Mouse (Mus musculus): Measurements from ENCODE around the gene Henmt1. TPM values are rescaled to one million over a fixed set of nuclear protein-coding genes. Genes with fewer than 3 reads are reported as not detected.

Gene Henmt1
- polyA plus RNA-seq, 1 experiment = 0.03 TPM

DNA sequence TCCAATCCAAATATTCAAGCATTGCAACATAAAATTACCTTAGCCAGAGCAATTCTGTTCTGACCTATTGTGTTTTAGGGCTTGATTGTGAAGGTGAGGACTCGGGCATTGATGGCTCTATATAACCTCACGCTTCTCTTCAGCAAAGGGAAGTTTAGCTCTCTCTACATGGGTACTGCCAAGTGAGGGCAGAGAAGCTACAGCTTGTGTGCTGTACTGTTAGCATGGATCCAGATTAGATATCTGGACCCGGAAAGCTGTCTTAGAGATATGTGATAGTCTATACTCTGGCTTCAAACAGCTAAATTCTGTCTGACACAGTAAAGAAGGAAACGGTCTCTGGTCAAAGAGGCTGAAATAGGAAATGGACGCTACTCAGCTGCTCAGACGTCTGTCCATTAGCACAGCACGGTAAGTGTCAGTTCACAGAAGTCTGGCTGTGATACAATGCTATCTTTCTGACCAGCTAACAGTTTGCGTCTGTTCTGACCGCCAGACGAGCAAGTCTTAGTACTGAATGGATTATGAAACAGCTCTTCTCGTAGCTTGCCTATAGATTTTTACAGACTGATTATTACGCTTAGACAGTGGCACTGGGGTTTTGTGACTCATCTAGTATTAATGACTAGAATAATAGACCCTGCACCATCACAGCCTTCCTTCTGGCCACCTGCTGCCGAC lies 34.4 kb downstream of the Henmt1 start:
- no peak for TF ChIP-seq GATA1 (IDR thresholded peaks at IDR 0.05; ENCODE audit: low read length)

GRCm38 (mm10) chr3:108974920-108975485 lies 35.3 kb downstream of the Henmt1 start:
- no peak for TF ChIP-seq GATA1 (IDR thresholded peaks at IDR 0.05; ENCODE audit: low read length)

DNA sequence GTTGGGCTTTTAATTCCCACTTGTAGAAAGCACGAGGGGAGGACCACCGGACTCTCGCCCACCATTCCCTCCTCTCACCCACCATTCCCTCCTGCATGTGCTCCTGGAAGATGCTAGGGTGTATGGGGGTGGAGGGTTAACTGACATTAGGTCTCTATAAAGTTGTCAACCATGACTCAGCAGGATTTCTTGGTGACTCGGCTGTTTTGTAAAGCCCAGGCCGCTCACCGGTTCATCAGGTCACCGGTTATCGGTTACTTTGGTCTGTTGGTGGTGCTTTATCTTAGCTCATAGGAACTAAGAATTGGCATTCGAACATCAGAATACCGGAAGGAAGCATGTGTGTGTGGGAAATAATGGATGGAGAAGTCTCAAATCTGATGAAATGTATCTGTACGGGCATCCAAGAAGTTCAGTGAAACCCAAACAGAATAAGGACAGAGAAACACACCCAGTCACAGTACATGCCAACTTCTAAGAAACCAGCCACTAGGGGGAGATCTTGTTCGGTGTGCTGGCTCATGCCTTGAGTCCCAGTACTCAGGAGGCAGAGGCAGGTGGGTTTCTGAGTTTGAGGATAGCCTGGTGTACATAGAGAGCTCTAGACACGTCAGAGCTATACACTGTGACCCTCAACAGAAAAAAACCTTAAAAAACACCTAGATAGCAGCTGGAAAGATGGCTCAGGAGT lies 37.8 kb downstream of the Henmt1 start:
- no peak for TF ChIP-seq GATA1 (IDR thresholded peaks at IDR 0.05; ENCODE audit: low read length)

- no peak for TF ChIP-seq GATA1 (IDR thresholded peaks at IDR 0.05; ENCODE audit: low read length)
Measured at GRCm38 (mm10) chr3:108981946-108982345, 42.3 kb downstream of the Henmt1 start.

- TF ChIP-seq GATA1 (IDR thresholded peaks at IDR 0.05; ENCODE audit: low read length) = peak; percentile 42
Measured at GRCm38 (mm10) chr3:108983989-108984388, 44.3 kb downstream of the Henmt1 start.

GRCm38 (mm10) chr3:108986534-108986933 lies 46.9 kb downstream of the Henmt1 start:
- TF ChIP-seq GATA1 (IDR thresholded peaks at IDR 0.05; ENCODE audit: low read length) = no peak

- no peak for TF ChIP-seq GATA1 (IDR thresholded peaks at IDR 0.05; ENCODE audit: low read length)
Measured at GRCm38 (mm10) chr3:108987009-108987659, 47.5 kb downstream of the Henmt1 start.

GRCm38 (mm10) chr3:108989971-108990548 lies 50.4 kb downstream of the Henmt1 start:
- no peak for TF ChIP-seq GATA1 (IDR thresholded peaks at IDR 0.05; ENCODE audit: low read length)

DNA sequence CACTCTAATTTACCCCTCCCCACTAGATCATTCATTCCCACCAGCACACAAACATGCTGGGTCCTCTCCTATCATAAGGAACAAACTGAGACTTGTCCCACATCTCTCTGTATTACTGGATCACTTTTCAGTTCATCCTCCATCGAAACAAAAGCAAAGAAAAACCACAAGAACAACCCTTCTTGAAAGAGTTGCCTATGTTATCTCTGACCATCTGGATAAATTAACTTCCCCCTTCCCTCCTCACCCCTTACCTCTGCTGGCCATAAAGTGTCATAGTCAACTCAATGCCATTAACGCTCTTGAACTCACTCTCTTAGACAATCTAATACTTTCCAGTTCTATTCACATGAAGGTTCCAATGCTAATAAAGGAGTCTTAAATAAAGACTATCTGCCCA lies 54.8 kb downstream of the Henmt1 start:
- TF ChIP-seq GATA1 (IDR thresholded peaks at IDR 0.05; ENCODE audit: low read length) = no peak

DNA sequence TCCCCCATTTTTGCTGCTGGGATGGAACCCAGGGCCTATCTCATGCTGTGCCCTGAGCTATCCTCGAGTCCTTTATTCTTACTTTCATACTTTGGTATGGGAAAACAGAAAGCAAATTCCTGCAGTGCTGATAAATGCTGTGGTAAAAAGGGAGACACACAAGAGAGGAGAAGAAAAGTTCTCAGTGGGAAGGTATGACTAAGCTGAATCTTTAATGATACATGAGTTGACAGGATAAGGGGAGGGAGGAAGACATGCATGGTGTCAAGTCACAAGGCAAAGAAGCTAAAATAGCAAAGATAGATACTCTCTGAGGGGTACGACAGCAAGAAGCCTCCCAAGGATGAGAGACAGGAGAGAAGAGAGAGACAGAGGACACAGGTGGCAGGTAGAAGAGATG lies 55.7 kb downstream of the Henmt1 start:
- TF ChIP-seq GATA1 (IDR thresholded peaks at IDR 0.05; ENCODE audit: low read length) = no peak

- TF ChIP-seq GATA1 (IDR thresholded peaks at IDR 0.05; ENCODE audit: low read length) = no peak
Measured at GRCm38 (mm10) chr3:108997284-108997683, 57.6 kb downstream of the Henmt1 start.

DNA sequence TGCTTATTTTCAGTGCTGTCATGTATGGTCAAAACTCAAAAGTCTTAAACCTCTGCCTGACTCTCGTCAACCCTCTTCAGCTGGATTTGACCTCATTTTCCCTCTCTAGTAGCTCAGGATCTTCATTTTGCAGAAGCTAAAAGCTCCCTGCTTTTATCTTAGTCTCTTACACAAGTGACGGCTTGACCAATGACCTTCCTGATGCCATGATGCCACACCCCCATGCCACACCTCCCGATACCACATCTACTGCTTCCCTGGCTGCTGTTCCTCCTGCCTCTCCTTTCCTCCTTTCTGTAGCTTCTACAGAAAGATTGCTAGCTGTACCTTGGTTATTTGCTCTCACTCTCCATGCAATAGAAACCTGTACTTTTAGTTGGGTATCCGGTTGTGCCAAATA lies 58.1 kb downstream of the Henmt1 start:
- TF ChIP-seq GATA1 (IDR thresholded peaks at IDR 0.05; ENCODE audit: low read length) = no peak

GRCm38 (mm10) chr3:108999173-108999572 lies 59.5 kb downstream of the Henmt1 start:
- TF ChIP-seq GATA1 (IDR thresholded peaks at IDR 0.05; ENCODE audit: low read length) = no peak

DNA sequence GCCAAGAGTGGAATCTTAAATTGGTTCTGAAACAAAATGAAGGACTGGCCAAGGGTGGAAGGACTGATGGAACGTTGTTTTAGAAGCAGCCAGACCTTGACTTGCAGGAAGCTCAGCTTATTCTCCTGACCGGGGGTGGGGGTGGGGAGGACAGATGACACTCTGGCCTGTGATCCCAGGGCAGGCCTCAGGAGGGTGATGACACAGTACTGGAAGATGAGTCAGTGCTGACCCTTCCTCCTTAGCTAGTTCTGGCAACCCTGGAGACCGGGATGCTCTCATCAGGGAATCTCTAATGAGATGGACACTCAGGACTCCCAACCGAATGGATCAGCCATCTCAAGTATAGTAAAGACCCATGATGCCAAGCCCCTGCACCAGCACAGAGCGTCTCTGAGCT lies 66.1 kb downstream of the Henmt1 start:
- no peak for TF ChIP-seq GATA1 (IDR thresholded peaks at IDR 0.05; ENCODE audit: low read length)

- TF ChIP-seq GATA1 (IDR thresholded peaks at IDR 0.05; ENCODE audit: low read length) = no peak
Measured at GRCm38 (mm10) chr3:109008180-109008579, 68.5 kb downstream of the Henmt1 start.

Other genes with a start within 250 kb of the Henmt1 start
- gene Gpsm2, start 217.6 kb upstream of the Henmt1 start, polyA plus RNA-seq (2012) = 7.0 and 25.5 TPM in 2 replicates
- gene Aknad1, start 200.2 kb upstream of the Henmt1 start, polyA plus RNA-seq (2012) = not detected in 2 replicates
- 9.7 and 11.4 TPM in 2 replicates for gene Stxbp3, start 99.3 kb upstream of the Henmt1 start, polyA plus RNA-seq (2012)
- not detected in 2 replicates for gene Fndc7, start 49.9 kb upstream of the Henmt1 start, polyA plus RNA-seq (2012)
- gene Prpf38b, start 28.1 kb upstream of the Henmt1 start, polyA plus RNA-seq (2012) = 110 and 127 TPM in 2 replicates
- gene Gm9857, start 572 bp downstream of the Henmt1 start, polyA plus RNA-seq (2012) = not detected in 2 replicates
- gene Fam102b, start 87.7 kb downstream of the Henmt1 start, polyA plus RNA-seq (2012) = not detected in 2 replicates
- gene Slc25a54, start 140.6 kb downstream of the Henmt1 start, polyA plus RNA-seq (2012) = not detected in 2 replicates
- not detected in 2 replicates for gene Slc25a24, start 183.3 kb downstream of the Henmt1 start, polyA plus RNA-seq (2012)